Mouse (Mus musculus) forebrain, embryonic 11.5 days (tissue): ENCODE data around the gene Gsc2. TPM values are rescaled to one million over a fixed set of nuclear protein-coding genes. Genes with fewer than 3 reads are reported as not detected.

Experiments
- ATAC-seq: fragments of 200-750 bp; cut with Nextera tagmentation; replicated peaks from 2 replicates; pipeline ENCODE4 v1.8.0; 2017; ENCODE audit warnings: moderate TSS enrichment; ENCODE audit not compliant: low FRiP score
- DNase-seq: peaks from one replicate; pipeline ENCODE4 v3.0.0-alpha.2; 2017; ENCODE audit warnings: low spot score
- H3K27ac ChIP-seq: fragments of 300-500 bp; sonication (generic); 2 replicates; pipeline ENCODE4 v1.5.1; 2014; ENCODE audit warnings: low read depth, low read length
- H3K27me3 ChIP-seq: fragments of 300-500 bp; sonication (generic); 2 replicates; pipeline ENCODE4 v1.6.1; 2014; ENCODE audit warnings: mild to moderate bottlenecking, low read length, mixed read lengths; ENCODE audit not compliant: control insufficient read depth, insufficient read depth
- H3K36me3 ChIP-seq: fragments of 300-500 bp; sonication (generic); 2 replicates; pipeline ENCODE4 v1.6.1; 2014; ENCODE audit warnings: mild to moderate bottlenecking, low read length, moderate library complexity, mixed read lengths; ENCODE audit not compliant: control insufficient read depth, insufficient read depth
- H3K4me1 ChIP-seq: fragments of 300-500 bp; sonication (generic); replicated peaks from 2 replicates; pipeline ENCODE4 v1.6.1; 2014; ENCODE audit warnings: low read length, mixed read lengths; ENCODE audit not compliant: control insufficient read depth, insufficient read depth
- H3K4me2 ChIP-seq: fragments of 300-500 bp; sonication (generic); 2 replicates; pipeline ENCODE4 v1.6.1; 2014; ENCODE audit warnings: low read depth, mild to moderate bottlenecking, low read length, moderate library complexity, mixed read lengths; ENCODE audit not compliant: severe bottlenecking
- H3K4me3 ChIP-seq: fragments of 300-500 bp; sonication (generic); 2 replicates; pipeline ENCODE4 v1.5.1; 2014; ENCODE audit warnings: low read depth, low read length
- H3K9ac ChIP-seq: fragments of 300-500 bp; sonication (generic); 2 replicates; pipeline ENCODE4 v1.6.1; 2014; ENCODE audit warnings: low read length
- H3K9me3 ChIP-seq: fragments of 300-500 bp; sonication (generic); 2 replicates; pipeline ENCODE4 v1.6.1; 2016; ENCODE audit warnings: low read length, mixed read lengths; ENCODE audit not compliant: control insufficient read depth
- WGBS: fragments of 180-500 bp; shearing (Covaris S2); extraction: QIAGEN DNeasy Blood & Tissue Kit; methylation state at CpG from one replicate; pipeline ENCODE4 v1.1.7; 2014; 5-methylcytosine and 5-hydroxymethylcytosine counted together
- polyA plus RNA-seq: library from polyadenylated mRNA; unstranded; fragments of >200 nt; fragmentation: Nextera tagmentation; extraction: Ambion mirVana; gene quantifications from 2 replicates; pipeline ENCODE4 v1.2.1, GENCODE M21; 2014

Gsc2 gene
- polyA plus RNA-seq, 1 experiment from 2014 or later, result not detected

- Histone ChIP-seq H3K27me3 (no peaks in the 10 kb centered on the region), H3K4me3 (no peak overlapping the region), H3K4me1 (peaks cover 9% of the 10 kb centered on the region), H3K27ac (peak overlapping the region; percentile 74; the same call in 1 of the 2 replicates), H3K4me2 (no peak overlapping the region), H3K36me3 (no peaks in the 10 kb centered on the region), H3K9me3 (no peaks in the 10 kb centered on the region), H3K9ac (no peak overlapping the region)
- 7% methylated on average over 2 of the region's 2 CpGs for WGBS
- DNase-seq (no peak), ATAC-seq (peak; percentile 13; the same call in 1 of the 2 replicates)
These were observed 14.4 kb upstream of the Gsc2 start for GRCm38 (mm10) chr16:17929211-17929610.

- Histone ChIP-seq H3K36me3 (no peaks in the 10 kb centered on the region), H3K4me2 (peak overlapping the region; percentile 96), H3K4me3 (peak overlapping the region; percentile 79), H3K9me3 (no peaks in the 10 kb centered on the region), H3K4me1 (peaks cover 9% of the 10 kb centered on the region), H3K27ac (peak overlapping the region; percentile 74), H3K27me3 (no peaks in the 10 kb centered on the region), H3K9ac (peak overlapping the region; percentile 77)
- DNase-seq (peak; percentile 85), ATAC-seq (peak; percentile 61)
- WGBS, result 0% methylated on average over 9 of the region's 9 CpGs
These were observed 13.8 kb upstream of the Gsc2 start for GRCm38 (mm10) chr16:17928627-17929104.

- Histone ChIP-seq H3K36me3 (no peaks in the 10 kb centered on the region), H3K4me3 (peak within 1 kb of the TSS; percentile 79), H3K27ac (peak within 1 kb of the TSS; percentile 74), H3K27me3 (no peaks in the 10 kb centered on the region), H3K4me2 (peak within 1 kb of the TSS; percentile 96), H3K9me3 (no peaks in the 10 kb centered on the region), H3K9ac (peak within 1 kb of the TSS; percentile 77), H3K4me1 (peaks cover 9% of the 10 kb centered on the region)
- peak; percentile 82 for ATAC-seq
- peak; percentile 92 for DNase-seq
- under 1% methylated on average over 45 of the region's 47 CpGs for WGBS
These were observed 13.3 kb upstream of the Gsc2 start, which contains the start of gene Slc25a1 for GRCm38 (mm10) chr16:17928087-17928580. Gene Slc25a1, minus strand, starts transcription at chr16:17928219.

GRCm38 (mm10) chr16:17927351-17928082, 12.7 kb upstream of the Gsc2 start:
- H3K27me3 ChIP-seq, result no peaks in the 10 kb centered on the region
- no peaks in the 10 kb centered on the region for H3K36me3 ChIP-seq
- H3K4me3 ChIP-seq, result peak overlapping the region; percentile 79
- peak overlapping the region; percentile 96 for H3K4me2 ChIP-seq
- H3K4me1 ChIP-seq, result peaks cover 12% of the 10 kb centered on the region
- ATAC-seq, result peak; percentile 66; the same call in 1 of the 2 replicates
- H3K9me3 ChIP-seq, result no peaks in the 10 kb centered on the region
- WGBS, result under 1% methylated on average over 66 of the region's 72 CpGs
- DNase-seq, result peak; percentile 64
- H3K27ac ChIP-seq, result peak overlapping the region; percentile 74; the same call in 1 of the 2 replicates
- peak overlapping the region; percentile 77 for H3K9ac ChIP-seq

GRCm38 (mm10) chr16:17922163-17922538, 7.3 kb upstream of the Gsc2 start:
- WGBS, result under 1% methylated on average over 14 of the region's 14 CpGs
- Histone ChIP-seq H3K4me2 (peak overlapping the region; percentile 96), H3K27ac (peak overlapping the region; percentile 46), H3K36me3 (no peaks in the 10 kb centered on the region), H3K4me1 (peaks cover 23% of the 10 kb centered on the region), H3K27me3 (peaks cover 4% of the 10 kb centered on the region; the same call in 1 of the 2 replicates), H3K4me3 (peak overlapping the region; percentile 77), H3K9me3 (no peaks in the 10 kb centered on the region), H3K9ac (peak overlapping the region; percentile 90)
- DNase-seq (no peak), ATAC-seq (peak; percentile 9; the same call in 1 of the 2 replicates)

- Histone ChIP-seq H3K27ac (peak overlapping the region; percentile 78), H3K9me3 (no peaks in the 10 kb centered on the region), H3K36me3 (no peaks in the 10 kb centered on the region), H3K4me1 (peaks cover 18% of the 10 kb centered on the region), H3K4me2 (peak overlapping the region; percentile 96), H3K9ac (peak overlapping the region; percentile 90), H3K27me3 (peaks cover 9% of the 10 kb centered on the region), H3K4me3 (peak overlapping the region; percentile 77)
- 1% methylated on average over 47 of the region's 47 CpGs for WGBS
- DNase-seq (peak; percentile 98), ATAC-seq (peak; percentile 92)
These were observed 6.7 kb upstream of the Gsc2 start for GRCm38 (mm10) chr16:17921325-17922162.

GRCm38 (mm10) chr16:17920586-17920985, 5.7 kb upstream of the Gsc2 start:
- ATAC-seq (no peak), DNase-seq (peak; percentile 74)

GRCm38 (mm10) chr16:17911052-17911595, 3.7 kb downstream of the Gsc2 start, which contains the start of gene Ess2:
Gene Ess2, minus strand, starts transcription at chr16:17911348.
- Histone ChIP-seq H3K9ac (peak within 1 kb of the TSS; percentile 92), H3K36me3 (no peaks in the 10 kb centered on the region; the same call in 1 of the 2 replicates), H3K4me2 (peak within 1 kb of the TSS; percentile 92), H3K4me3 (peak within 1 kb of the TSS; percentile 80), H3K27ac (peak within 1 kb of the TSS; percentile 65; the same call in 1 of the 2 replicates), H3K27me3 (peaks cover 43% of the 10 kb centered on the region), H3K9me3 (no peaks in the 10 kb centered on the region), H3K4me1 (peaks cover 12% of the 10 kb centered on the region; the same call in 1 of the 2 replicates)
- DNase-seq (peak; percentile 91), ATAC-seq (peak; percentile 97)
- 0% methylated on average over 35 of the region's 35 CpGs for WGBS

More at GRCm38 (mm10) chr16:17920586-17920985, 5.7 kb upstream of the Gsc2 start:
- Histone ChIP-seq H3K36me3 (no peaks in the 10 kb centered on the region), H3K27me3 (peaks cover 19% of the 10 kb centered on the region), H3K9ac (peak overlapping the region; percentile 90), H3K27ac (no peak overlapping the region), H3K4me3 (no peak overlapping the region), H3K4me1 (peaks cover 18% of the 10 kb centered on the region), H3K4me2 (peak overlapping the region; percentile 96), H3K9me3 (no peaks in the 10 kb centered on the region)
- WGBS, result 2% methylated on average over 20 of the region's 20 CpGs
